Mouse (Mus musculus) layer of hippocampus, postnatal 36 days (tissue): ENCODE results near the gene Jdp2. TPM values are rescaled to one million over a fixed set of nuclear protein-coding genes. Genes with fewer than 3 reads are reported as not detected.

ENCODE experiments used
- DNase-seq, 2 experiments: peaks; one replicate each; pipeline ENCODE4 v3.0.0; 2022
- total RNA-seq, 2 experiments: library from RNA; stranded (reverse); gene quantifications; 2 replicates each; pipeline ENCODE4 v1.2.3; 2021

Gene Jdp2
- 10 to 100 TPM; 43.8 to 45.1 TPM for total RNA-seq

GRCm38 (mm10) chr12:85598611-85599477, at the start of gene Jdp2:
TSS of gene Jdp2 (plus strand) at chr12:85599027.
- DNase-seq: peak; percentile 81 to 82

- no peak for DNase-seq
Measured at GRCm38 (mm10) chr12:85549661-85550060, 49.2 kb upstream of the Jdp2 start.

GRCm38 (mm10) chr12:85550435-85550834, 48.4 kb upstream of the Jdp2 start:
- no peak for DNase-seq

DNA sequence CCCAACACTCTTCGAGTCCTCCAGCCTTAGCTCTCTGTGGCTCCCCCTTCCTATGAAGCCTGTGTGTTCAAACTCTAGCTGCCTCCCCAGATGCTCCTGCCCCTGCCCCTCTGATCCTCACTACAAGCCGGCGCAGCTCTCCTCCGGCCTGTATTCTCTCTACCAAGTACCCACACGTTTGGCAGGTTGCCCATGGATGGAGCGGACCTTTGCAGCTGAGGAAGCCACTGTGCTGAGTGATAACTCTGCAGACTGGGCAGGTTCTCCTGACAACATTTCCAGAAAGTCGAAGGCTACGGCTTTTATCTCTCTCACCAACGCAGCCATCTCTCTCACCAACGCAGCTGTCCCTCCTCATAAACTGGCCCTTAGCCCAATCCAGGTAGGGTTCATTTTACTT, 39.5 kb upstream of the Jdp2 start:
- no peak for DNase-seq

- no peak for DNase-seq
Measured at GRCm38 (mm10) chr12:85565441-85565840, 33.4 kb upstream of the Jdp2 start.

DNA sequence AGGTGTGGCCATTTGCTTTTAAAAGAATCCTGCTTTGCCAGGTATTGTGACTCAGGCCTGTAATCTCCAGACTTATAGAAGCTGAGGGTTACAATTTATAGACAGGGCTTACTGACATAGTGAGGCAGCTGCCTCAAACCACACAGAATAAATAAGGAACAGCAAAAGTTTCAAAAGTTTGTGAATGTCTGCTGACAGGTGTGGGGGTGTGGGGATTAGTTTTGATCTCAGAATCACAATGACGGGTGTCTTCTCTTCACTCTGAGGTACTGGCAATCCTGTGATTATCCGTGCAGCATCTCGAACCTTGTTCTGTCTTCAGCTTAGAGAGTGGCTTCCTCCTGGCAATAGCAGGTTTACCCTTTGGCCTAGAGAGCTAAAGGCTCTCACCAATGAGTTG, 30.5 kb upstream of the Jdp2 start:
- DNase-seq: no peak

- DNase-seq: peak; percentile 22 to 36
Measured at GRCm38 (mm10) chr12:85569393-85570157, 29.3 kb upstream of the Jdp2 start.

DNA sequence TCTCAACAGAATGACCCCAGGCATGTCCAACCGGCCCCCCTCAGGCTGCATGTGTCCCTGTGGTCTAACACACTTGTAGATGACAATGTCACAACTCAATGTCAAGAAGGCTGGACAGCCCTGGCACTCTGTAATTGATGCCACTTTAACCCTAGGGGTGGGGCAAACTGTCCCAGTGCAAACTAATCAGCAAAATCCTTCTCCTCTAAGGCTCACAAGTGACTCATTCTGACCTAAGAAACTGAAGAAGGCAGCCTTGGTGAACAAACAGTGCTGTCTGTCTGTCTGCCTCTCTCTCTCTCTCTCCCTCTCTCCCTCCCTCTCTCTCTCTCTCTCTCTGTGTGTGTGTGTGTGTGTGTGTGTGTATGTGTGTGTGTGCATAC, 28.7 kb upstream of the Jdp2 start:
- DNase-seq: no peak

- DNase-seq: peak; percentile 30 to 36
Measured at GRCm38 (mm10) chr12:85571312-85571711, 27.5 kb upstream of the Jdp2 start.

DNA sequence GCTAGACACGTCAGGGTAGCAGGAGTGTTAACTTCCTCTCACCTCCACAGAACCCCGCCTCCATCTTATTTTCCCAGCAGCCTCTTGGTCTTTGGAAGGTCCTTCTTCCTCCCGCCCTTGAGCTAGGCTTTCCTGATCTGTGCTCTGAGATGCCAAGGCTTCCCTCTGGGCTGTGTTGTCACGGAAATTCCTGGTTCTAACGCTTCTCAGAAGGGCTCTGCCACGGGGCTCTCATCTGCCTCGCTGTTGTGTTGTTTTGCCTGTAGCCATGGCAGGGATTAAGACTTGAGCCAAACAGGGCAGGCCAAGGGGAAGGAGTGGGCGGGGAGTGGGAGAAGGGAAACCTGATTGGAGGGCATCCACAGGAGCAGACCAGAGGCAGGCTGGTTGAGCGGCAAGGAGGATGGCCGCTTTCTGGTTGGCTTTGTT, 26.8 kb upstream of the Jdp2 start:
- DNase-seq: peak in 1 of 2 experiments; percentile 46

DNA sequence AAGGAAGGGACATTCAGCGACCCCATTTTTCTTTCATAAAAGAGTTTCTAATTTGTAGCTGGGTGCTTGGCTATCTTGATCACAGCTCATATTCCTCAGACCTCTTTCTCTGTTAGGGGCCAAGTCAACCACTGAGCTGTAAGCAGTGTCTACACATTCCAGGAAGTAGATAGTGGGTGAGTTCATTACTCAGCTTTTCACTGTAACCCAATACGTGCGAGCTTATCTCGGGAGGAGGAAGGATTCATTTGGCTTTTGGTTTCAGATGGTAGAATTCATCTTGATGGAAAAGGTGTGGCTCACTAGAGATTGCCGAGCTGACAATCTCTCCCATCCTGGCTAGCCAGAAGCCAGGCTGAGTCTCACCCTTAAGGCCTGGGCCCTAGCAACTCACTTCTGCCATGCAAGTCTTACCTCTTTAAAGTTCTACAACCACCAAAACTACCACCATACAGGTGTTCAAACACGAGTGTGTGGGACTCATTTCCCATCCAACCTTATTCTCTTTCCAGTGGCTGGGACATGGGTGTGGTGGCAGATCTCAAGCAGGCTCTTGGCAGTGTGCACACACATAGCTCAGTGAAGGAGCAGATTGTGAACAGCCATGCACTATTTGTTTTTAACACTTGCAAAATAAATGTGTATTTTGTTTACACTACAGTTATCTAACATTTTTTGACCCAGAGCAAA, 23.9 kb upstream of the Jdp2 start:
- DNase-seq: no peak

- no peak for DNase-seq
Measured at GRCm38 (mm10) chr12:85575496-85575840, 23.4 kb upstream of the Jdp2 start.

DNA sequence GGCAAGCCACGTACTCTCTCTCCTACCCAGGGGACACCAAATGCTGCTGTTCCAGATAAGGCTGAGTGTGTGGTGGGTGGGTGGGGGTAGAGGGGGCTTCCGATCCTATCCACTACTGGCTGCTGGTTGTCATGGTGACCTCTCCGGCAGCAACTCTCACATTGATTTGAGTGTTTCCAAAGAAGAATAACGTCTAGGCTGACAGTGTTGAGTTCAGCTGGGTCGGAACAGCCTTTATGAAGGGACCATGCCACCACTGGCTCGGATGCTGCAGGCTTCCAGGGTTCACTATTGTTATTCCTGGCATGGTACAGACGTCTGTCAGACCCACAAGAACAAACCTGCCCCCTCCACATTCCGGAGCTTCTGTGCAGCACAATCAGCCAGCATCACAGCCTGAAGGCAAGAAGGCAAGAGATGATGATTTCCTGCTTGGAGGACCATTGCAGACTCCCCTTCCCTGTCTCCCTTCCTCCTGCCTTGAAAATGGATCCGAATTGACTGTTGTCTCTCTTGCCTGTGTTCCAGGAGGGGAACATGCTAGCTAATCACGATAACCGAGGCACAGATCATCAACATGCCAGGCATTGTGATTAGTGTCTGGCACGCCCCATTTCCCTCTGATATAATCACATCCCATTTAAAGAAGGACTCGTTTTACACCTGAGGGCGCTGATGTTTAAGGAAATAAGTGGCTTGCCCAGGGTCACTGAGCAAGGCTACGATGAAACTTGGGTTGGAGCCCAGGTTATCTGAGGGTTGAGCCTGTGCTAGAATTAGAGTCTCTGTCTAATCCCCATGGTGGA, 17.4 kb upstream of the Jdp2 start:
- no peak for DNase-seq

GRCm38 (mm10) chr12:85582067-85582316, 16.8 kb upstream of the Jdp2 start:
- no peak for DNase-seq

DNA sequence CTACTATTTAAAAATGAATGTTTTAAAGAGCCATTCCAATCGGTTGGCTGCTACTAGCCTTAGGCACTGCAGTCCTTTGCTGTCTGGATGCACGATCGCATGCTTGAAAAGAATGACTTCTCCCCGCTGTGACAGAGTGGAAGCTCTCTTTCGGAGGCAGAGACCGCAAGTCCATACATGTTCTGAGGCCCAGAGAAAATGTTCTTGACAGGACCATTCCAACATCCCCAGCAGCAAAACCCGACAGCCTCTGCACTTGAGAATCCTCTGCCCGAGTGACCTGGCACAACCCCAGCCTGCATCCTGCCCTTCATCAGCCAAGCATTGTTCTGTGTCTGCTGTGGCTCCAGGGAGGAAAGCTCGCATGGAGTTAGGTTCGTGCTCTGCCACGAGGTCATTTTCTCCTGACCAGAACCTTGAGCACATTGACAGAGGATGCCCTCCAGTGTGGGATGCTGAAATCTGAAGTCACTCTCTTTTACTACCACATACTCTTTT, 13.0 kb upstream of the Jdp2 start:
- no peak for DNase-seq

DNA sequence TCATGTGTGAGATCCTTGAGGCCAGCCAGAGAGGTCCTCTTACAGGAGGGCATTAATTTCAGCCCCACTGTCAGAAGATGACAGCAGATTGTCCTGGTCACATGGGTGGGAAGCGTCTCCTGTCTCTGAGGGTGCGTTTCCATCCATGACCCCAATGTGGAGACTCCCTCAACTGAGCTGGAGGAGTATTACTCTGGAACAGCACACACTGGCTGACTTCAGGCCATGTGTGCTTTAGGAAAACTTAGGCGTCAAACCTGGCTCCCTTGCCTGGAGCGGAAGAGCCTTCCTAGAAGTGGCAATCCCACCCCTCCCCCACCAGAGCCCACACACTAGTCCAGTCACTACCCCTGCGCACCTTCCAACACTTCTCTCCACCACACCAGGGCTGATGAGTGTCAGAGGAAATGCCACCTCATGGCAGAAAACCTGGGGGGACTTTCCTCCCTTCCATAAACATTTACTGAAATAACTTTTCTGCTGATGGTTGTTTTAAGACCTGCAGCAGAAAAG, 8.9 kb upstream of the Jdp2 start:
- no peak for DNase-seq

- no peak for DNase-seq
Measured at GRCm38 (mm10) chr12:85592943-85593342, 5.9 kb upstream of the Jdp2 start.

GRCm38 (mm10) chr12:85594390-85594789, 4.4 kb upstream of the Jdp2 start:
- DNase-seq: no peak

DNA sequence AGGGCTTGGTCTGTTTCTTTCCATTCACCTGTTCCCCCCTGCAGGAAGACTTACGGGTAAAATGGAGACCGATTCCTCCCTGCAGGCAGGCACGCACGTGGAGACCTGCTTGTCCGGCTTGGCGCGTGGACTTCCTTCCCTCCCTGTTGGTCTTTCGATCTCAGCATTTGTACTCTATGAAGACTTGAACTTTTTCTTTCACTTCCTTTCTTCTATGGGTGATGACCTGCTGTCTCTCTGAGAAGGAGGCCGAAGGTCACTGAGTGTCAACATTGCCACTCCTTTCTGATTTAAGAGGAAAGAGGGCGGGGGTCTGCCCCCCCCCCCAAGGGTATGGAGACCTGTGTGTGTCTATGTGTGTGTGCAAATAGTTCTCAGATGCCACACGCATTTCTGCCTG, 774 bp upstream of the Jdp2 start:
- no peak for DNase-seq

DNA sequence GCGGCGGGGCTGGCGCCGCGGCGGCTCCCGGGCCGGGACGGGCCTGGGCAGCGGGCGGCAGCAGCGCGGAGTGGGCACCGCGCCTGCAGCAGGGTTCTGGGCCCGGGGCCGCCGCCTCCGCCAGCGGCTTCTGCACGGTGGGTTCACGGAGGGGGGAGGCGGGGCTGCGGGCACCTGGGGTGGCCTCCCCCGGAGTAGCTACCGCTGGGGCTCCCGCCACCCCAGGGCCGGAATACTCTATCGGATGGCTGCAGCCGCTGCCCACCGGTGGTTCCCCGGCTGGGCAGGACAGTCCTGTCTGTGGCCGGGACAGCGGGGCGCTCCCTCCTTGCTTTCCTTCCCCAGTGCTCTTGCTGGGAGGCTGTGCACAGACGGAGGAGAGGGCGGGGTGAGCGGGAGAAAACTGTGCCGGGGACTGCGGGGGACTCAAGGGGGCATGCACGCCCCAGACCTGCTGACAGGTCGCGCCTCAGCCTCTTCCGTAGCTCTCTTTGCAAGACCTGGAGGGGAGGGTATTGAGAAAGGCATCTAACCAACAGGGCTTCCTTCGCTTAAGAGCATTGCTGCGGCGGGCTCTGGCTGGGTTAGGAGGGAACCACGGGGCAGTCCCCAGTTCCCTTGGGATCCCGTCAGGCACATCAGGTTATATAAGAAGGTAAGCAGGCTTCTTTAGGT, 788 bp downstream of the Jdp2 start:
- peak in 1 of 2 experiments; percentile 58 for DNase-seq

GRCm38 (mm10) chr12:85600637-85601036, 1.8 kb downstream of the Jdp2 start:
- no peak for DNase-seq

DNA sequence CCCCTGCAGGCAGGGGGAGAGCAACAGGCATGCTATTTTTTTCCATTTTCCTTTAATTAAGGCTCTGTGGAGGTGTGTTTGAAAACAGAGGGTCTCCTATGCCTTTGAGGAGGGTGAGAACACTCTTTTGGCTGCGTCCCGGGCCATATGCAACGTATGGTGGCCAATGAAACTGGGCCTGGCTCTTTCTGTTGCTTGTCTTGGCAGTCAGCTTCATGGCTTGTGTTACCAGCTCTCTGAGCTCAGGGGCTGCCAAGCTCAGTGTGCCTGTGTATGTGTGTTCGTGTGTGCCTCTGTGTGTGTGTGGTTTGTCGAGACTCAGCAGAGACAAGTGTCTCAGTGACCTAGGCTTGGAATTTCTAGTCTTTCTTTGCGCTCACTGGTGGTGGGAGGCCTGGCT, 2.7 kb downstream of the Jdp2 start:
- no peak for DNase-seq
